Comparison of ENCODE assay signal across 9 mouse cellular contexts in the genomic region with DNA sequence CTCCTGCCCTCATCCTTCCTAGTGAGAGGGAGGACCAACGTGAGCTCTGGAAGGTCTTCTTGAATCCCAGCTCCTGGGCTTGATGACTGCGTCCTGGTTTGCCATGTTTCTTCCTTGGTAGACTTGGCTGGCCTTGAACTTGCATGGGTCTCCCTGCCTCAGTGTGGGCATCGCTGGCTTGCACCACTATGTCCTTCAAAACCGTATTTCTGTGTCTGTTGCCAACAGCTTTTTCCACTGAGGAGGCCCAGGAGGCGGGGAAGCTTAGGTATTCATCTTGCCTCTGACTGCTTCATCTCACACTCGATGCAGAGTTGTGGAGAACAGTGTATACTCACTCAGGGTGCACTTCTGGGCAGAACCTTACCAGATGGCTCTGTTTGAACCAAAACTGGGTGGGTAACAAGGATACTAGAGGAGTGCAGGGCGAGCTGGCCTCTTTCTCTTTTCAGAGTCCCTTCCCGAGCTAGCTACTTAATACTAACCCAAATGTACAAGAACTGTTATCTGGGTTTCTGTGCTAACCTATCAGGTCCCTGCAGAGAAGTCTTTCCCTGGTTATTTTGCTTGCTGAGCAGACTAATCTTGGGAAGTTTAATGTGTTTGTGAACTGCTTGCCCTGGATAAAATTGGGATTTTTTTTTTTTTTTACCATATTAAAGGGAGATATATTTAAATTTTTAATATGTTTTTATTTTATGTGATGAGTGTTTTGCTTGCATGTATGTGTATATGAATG. TPM values are rescaled to one million over a fixed set of nuclear protein-coding genes. Genes with fewer than 3 reads are reported as not detected.
A peak's percentile ranks its signal among the peaks of the same experiment; 100 is the strongest.
DNase-seq lines count a peak whose midpoint lies in the region; ATAC-seq and TF ChIP-seq lines count a peak whose summit lies in the region.
"Had no signal": no experiment of that assay in that cellular context is flagged by ENCODE, and none has a peak within 500 bp of the region (broad histone marks: within the 10 kb centered on the region; RNA-seq: fewer than 3 reads in every experiment).

No protein-coding gene starts in this region.

- H3K36me3 ChIP-seq in hindbrain, embryonic 16.5 days (ENCODE audit: control insufficient read depth, insufficient read depth, low read length) = no peaks in the 10 kb centered on the region

- 23% methylated on average over 8 of the region's 8 CpGs for whole genome bisulfite sequencing in bone marrow, adult 2 months
- WGBS in hindbrain, embryonic 16.5 days = 21% methylated on average over 8 of the region's 8 CpGs

- ATAC-seq in hindbrain, embryonic 16.5 days = 0 out of 2 replicates have a peak, but pooled peaks have one; percentile 3

- no peak for TF ChIP-seq POLR2A in bone marrow, adult 2 months (IDR thresholded peaks at IDR 0.05; ENCODE audit: borderline replicate concordance, control insufficient read depth, low read depth, low read length)
- TF ChIP-seq POLR2A in embryonic fibroblast, embryonic 13.5 days (IDR thresholded peaks at IDR 0.05; ENCODE audit: low read depth, low read length) = no peak

- peak overlapping the region; percentile 89 for H3K4me3 ChIP-seq in bone marrow, adult 2 months (replicated peaks; ENCODE audit: control insufficient read depth, low read depth, low read length)
- H3K4me3 ChIP-seq in embryonic fibroblast, embryonic 13.5 days (ENCODE audit: insufficient read depth, low read length) = peak overlapping the region; percentile 90
- peak overlapping the region; percentile 80 for H3K4me3 ChIP-seq in hindbrain, embryonic 16.5 days (ENCODE audit: low read length)

- no peaks in the 10 kb centered on the region for H3K27me3 ChIP-seq in hindbrain, embryonic 16.5 days (replicated peaks; ENCODE audit: control insufficient read depth, insufficient read depth, low read length)

- DNase-seq in spleen, adult 12 weeks (ENCODE audit: low spot score) = peak; percentile 21
- DNase-seq in spleen, postnatal 36 days (ENCODE audit: low spot score in 2 of 2) = no peak
- peak; percentile 7 for DNase-seq in lung, postnatal 36 days
- peak; percentile 46 for DNase-seq in testis, postnatal 10 days (ENCODE audit: low spot score)
- no peak for DNase-seq in left cerebral cortex, postnatal 14 days (ENCODE audit: low spot score in 2 of 2)

- peak overlapping the region; percentile 84 for H3K4me2 ChIP-seq in hindbrain, embryonic 16.5 days (ENCODE audit: low read length)

- peak overlapping the region; percentile 66 for H3K27ac ChIP-seq in bone marrow, adult 2 months (ENCODE audit: control insufficient read depth, insufficient read depth, low read depth, low read length, poor library complexity)
- no peak overlapping the region; the same call in 1 of the 2 replicates for H3K27ac ChIP-seq in embryonic fibroblast, embryonic 13.5 days (ENCODE audit: insufficient read depth, low read length)
- no peak overlapping the region; the same call in 1 of the 2 replicates for H3K27ac ChIP-seq in hindbrain, embryonic 16.5 days (ENCODE audit: low read depth, low read length)

- intact Hi-C loops in left cerebral cortex, postnatal 14 days (cut with DNase I) = loop anchor here (5.0 kb wide), 1 partner anchor 66 kb away; no protein-coding TSS in a partner anchor

- no peak for TF ChIP-seq CTCF in bone marrow, adult 2 months (IDR thresholded peaks at IDR 0.05; ENCODE audit: control insufficient read depth, insufficient read depth, low read length)
- no peak for TF ChIP-seq CTCF in embryonic fibroblast, embryonic 13.5 days (IDR thresholded peaks at IDR 0.05; ENCODE audit: borderline replicate concordance, insufficient read depth, low read length)

- H3K9ac ChIP-seq in hindbrain, embryonic 16.5 days (ENCODE audit: low read depth, low read length) = peak overlapping the region; percentile 92

- no peaks in the 10 kb centered on the region for H3K9me3 ChIP-seq in hindbrain, embryonic 16.5 days (ENCODE audit: control insufficient read depth, low read length)

- H3K4me1 ChIP-seq in bone marrow, adult 2 months (ENCODE audit: control insufficient read depth, insufficient read depth, low read length) = peaks cover 4% of the 10 kb centered on the region; the same call in 1 of the 2 replicates
- no peaks in the 10 kb centered on the region; the same call in 1 of the 2 replicates for H3K4me1 ChIP-seq in embryonic fibroblast, embryonic 13.5 days (ENCODE audit: control insufficient read depth, insufficient read depth, low read length)
- peaks cover 11% of the 10 kb centered on the region for H3K4me1 ChIP-seq in hindbrain, embryonic 16.5 days (ENCODE audit: control insufficient read depth, insufficient read depth, low read depth, low read length)

RNA-seq across cellular contexts. Expression of a gene that starts 1.0 kb away (rescaled TPM):
- polyA plus RNA-seq in bone marrow, adult 2 months (2011; ENCODE audit: insufficient read depth, insufficient read length, low replicate concordance, missing spikeins) = 12.2 and 19.8 TPM in 2 replicates
- 22.7 and 26.3 TPM in 2 replicates for polyA plus RNA-seq in embryonic fibroblast, embryonic 13.5 days (2011; ENCODE audit: insufficient read length, low read depth, missing spikeins)
- 29.8 and 30.6 TPM in 2 replicates for polyA plus RNA-seq in hindbrain, embryonic 16.5 days (2015; fragmentation: Nextera tagmentation; extraction: Ambion mirVana)
- 10 to 100 TPM; 40.7 to 42.8 TPM for total RNA-seq in left cerebral cortex, postnatal 14 days (2021)

RNA-seq across cellular contexts. Expression of a gene that starts 6.0 kb away (rescaled TPM):
- polyA plus RNA-seq in bone marrow, adult 2 months (2011; ENCODE audit: insufficient read depth, insufficient read length, low replicate concordance, missing spikeins) = 48.4 and 70.3 TPM in 2 replicates
- 27.9 and 33.2 TPM in 2 replicates for polyA plus RNA-seq in embryonic fibroblast, embryonic 13.5 days (2011; ENCODE audit: insufficient read length, low read depth, missing spikeins)
- 18.2 and 18.5 TPM in 2 replicates for polyA plus RNA-seq in hindbrain, embryonic 16.5 days (2015; fragmentation: Nextera tagmentation; extraction: Ambion mirVana)
- total RNA-seq in left cerebral cortex, postnatal 14 days (2021) = 10 to 100 TPM; 14.3 TPM

RNA-seq across cellular contexts. Expression of a gene that starts 27.2 kb away (rescaled TPM):
- not detected in 2 replicates for polyA plus RNA-seq in bone marrow, adult 2 months (2011; ENCODE audit: insufficient read depth, insufficient read length, low replicate concordance, missing spikeins)
- polyA plus RNA-seq in embryonic fibroblast, embryonic 13.5 days (2011; ENCODE audit: insufficient read length, low read depth, missing spikeins) = not detected in 2 replicates
- not detected in 2 replicates for polyA plus RNA-seq in hindbrain, embryonic 16.5 days (2015; fragmentation: Nextera tagmentation; extraction: Ambion mirVana)
- not detected for total RNA-seq in left cerebral cortex, postnatal 14 days (2021)
- total RNA-seq: heart, postnatal 14 days had no signal

RNA-seq across cellular contexts. Expression of a gene that starts 46.3 kb away (rescaled TPM):
- not detected in 2 replicates for polyA plus RNA-seq in bone marrow, adult 2 months (2011; ENCODE audit: insufficient read depth, insufficient read length, low replicate concordance, missing spikeins)
- polyA plus RNA-seq in embryonic fibroblast, embryonic 13.5 days (2011; ENCODE audit: insufficient read length, low read depth, missing spikeins) = not detected in 2 replicates
- polyA plus RNA-seq in hindbrain, embryonic 16.5 days (2015; fragmentation: Nextera tagmentation; extraction: Ambion mirVana) = 1.3 and 1.6 TPM in 2 replicates
- total RNA-seq in left cerebral cortex, postnatal 14 days (2021) = under 1 TPM; 0.11 to 0.25 TPM

Comparison
In these comparisons a context has a peak if more than half of its experiments do, and no peak if none do; other contexts are left out.
1. DNase-seq: peak in spleen, adult 12 weeks (single experiment), lung, postnatal 36 days (single experiment) and testis, postnatal 10 days (single experiment); none in spleen, postnatal 36 days (0 of 2) and left cerebral cortex, postnatal 14 days (0 of 2).
2. Peak in every context shown above with its lines, with median percentiles within 50 percentile points of each other: H3K4me3 ChIP-seq.